Mouse (Mus musculus) naive thymus-derived CD4-positive, alpha-beta T cell, adult 2 months (primary cell): ENCODE measurements around the gene Ubc.

ENCODE experiments used
- DNase-seq: peaks from one replicate; pipeline ENCODE4 v3.0.0-alpha.2; 2011; ENCODE audit warnings: low read depth

Ubc gene

DNA sequence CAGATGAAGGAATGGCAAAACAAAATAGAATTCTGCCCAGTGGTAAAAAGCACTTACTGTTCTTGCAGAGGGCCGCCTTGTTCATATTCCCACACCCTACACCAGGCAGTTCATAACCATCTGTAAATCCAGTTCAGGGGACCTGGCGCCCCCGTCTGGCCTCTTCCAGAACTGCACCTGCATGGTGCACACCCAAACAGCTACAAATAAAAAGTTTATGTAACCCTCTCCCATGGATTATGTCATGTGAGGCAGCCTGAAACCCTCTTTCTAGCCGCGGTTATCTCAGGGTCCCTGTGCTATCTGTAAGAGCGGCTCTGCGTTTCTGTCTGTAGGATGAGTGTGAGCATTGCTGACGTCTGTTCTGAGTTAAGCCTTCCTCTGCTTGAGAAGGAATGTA, 41.5 kb downstream of the Ubc start:
- DNase-seq, result peak; percentile 59

DNA sequence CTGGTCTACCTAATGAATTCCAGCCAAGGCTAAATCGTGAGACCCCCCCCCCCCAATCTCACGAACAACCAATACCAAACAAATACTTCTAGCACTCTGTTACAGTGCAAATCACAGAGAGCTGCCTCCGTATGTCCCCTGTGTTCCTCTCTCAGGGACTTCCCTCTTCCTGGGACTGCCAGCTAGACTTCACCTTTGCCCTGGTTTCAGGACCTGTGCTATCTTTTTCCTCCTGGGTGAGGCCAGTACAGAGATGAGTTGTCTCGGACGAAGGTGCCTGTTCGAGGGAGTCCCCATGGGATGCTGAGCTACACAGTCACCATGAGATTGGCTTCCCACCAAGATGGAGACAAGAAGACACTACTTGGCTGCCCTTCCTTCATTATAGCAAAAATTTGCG, 41.9 kb downstream of the Ubc start:
- no peak for DNase-seq

- no peak for DNase-seq
Measured at GRCm38 (mm10) chr5:125344296-125344695, 45.7 kb downstream of the Ubc start.

DNA sequence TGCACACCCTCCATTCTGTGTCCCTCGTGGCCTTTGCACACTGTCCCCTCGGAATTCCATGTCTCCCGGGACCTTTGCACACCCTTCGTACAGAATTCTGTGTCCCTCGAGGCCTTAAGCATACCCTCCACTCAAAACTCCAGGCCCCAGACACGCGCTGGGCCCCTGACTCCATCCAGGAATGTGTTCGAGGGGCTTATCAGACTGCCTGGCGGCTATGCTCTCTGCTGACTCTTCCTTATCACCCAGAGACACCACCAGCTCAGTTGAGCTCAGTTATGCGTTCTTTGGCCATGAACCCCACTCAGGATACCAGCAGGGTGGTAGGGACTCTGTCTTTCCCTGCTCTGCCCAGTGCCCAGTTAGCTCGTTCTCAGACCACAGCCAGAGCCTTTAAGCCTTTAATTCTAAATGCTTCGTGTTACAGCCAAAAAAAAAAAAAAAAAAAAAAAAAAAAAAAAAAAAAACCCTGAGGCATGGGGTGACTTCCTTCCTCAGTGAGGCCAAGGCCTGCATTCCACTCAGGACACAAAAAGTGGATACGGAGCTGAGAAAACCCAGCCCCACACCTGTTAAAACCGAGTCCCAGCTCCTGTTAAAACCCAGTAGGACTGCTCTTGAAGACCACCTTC, 48.4 kb downstream of the Ubc start:
- no peak for DNase-seq

DNA sequence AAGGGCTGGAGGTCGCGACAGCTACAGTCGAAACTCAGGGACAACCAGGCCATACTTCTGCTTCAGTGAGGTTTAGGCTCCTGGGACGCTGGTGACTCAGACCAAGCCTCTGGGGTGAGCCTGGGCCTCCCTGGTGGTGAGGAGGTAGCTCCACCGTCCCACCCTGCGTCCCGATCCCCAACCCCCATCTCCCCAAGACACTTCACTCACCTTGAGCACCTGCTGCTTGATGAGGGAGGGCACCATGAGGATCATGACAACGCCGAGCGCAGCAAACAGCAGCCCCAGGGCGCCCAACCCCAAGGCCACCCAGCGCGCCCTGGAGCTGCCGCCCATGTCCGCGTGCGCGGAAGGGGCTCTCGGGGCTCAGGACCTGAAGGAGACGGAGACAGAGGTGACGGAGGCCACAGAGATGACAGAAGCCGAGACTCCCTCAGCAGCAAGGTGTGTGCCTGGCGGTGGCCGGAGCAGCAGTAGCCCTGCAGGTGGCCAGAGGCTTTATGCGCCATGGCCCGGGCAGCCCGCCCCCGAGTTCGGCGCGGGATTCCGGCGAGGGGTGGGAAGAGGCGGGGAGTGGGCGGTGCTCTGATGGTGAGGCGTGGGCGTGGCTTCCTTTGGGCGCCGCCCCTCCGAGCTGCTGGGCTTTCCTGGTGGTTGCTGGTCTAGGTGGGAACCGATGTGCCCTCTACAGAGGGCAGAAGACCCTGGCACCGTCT, 49.3 kb downstream of the Ubc start, which contains the start of gene Scarb1:
Gene Scarb1 (minus strand): TSS at position 548 of the 716 bp plus-strand sequence.
- peak; percentile 85 for DNase-seq

DNA sequence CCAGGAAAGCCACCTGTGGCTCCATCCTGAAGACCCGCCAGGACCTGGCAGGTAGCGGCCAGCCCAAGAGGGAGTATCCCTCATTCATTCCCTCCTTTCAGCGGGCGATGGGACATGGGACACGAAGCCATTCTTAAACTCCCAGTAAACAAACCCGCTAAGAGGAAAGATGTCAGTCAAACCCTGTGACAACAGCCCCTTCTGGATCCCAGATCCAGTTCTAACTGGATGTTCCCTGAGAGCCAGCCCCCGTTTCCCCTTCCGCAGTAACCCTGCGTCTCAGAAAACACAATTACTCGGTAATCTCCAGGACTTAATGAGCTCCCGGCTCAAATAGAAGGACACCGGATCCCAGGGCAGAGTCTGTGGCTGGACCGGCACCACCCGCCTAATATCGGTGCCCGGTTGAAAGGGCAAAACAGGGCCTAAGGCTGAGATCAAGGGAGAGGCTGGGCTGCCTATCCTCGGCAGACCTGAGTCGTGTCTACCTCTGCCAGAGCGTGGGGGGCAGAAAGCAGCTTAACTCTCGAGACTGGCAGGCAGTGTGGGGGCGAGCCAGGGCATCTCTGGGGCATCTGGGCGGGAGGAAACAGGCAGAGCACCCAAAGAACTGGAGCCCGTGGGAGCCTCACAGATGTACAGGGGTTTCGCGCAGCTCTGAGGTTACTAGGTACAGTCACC, 50.0 kb downstream of the Ubc start:
- no peak for DNase-seq

DNA sequence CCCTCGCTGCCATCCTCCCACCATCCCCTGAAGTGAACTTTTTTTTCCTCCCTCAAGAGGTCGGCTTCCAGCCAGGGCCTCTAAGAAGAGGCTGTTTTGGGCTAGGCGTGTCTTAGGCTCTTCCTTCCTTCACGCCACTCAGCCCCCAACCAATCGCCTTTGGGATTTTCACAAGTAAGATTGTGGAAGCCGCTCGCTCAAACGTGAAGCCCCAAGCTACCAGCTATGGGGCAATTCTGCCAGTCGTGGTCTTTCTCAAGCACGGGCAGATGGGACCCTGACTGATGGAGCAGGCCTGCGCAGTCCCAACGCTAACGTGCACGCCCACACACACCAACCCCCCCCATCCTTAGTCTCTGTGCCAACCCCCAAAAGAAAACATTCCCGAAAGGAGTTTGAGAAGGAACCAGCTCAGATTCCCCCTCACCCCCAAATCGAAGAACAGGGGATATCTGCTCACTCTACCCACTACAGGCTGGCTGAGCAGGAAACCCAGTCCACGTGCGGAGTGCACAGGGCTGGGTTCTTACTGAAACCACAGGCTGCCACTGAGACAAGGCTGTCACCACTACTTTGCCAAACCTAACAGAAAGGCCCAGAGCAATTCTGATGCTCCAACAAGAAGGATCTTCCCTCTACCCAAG, 50.8 kb downstream of the Ubc start:
- peak; percentile 61 for DNase-seq

DNA sequence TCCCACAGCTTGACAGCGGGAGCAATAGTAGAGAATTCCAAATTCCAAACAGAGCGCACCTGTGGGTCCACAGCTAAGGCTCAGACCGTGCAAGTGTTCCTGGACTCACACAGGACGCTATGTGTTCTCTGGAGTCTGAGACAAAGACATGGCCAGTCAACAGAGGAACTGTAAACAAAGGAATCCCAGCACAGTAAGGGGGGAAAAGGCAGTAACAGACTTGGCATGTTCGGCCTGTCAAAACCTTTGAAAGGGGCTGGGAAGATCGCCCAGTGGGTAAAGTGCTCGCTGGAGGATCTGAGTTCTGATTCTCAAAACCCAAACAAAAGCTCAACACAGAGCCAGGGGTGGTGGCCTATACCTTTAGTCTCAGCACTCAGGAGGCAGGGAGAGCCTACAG, 52.5 kb downstream of the Ubc start:
- DNase-seq, result no peak

- no peak for DNase-seq
Measured at GRCm38 (mm10) chr5:125337012-125337411, 53.0 kb downstream of the Ubc start.
